Mouse (Mus musculus): ENCODE measurements around the gene Tmem178.

GRCm38 (mm10) chr17:80949895-80950294 lies 5.5 kb downstream of the Tmem178 start:
- TF ChIP-seq CTCF (conservative IDR thresholded peaks at IDR 0.05; ENCODE audit: low read length) (no peak), POU5F1 (IDR thresholded peaks at IDR 0.05; ENCODE audit: borderline replicate concordance, low read length) (no peak), NANOG (IDR thresholded peaks at IDR 0.05; ENCODE audit: borderline replicate concordance, low read length) (no peak)
